Mouse (Mus musculus) layer of hippocampus, adult 2 months (tissue): ENCODE results near the gene Luc7l3. TPM values are rescaled to one million over a fixed set of nuclear protein-coding genes. Genes with fewer than 3 reads are reported as not detected.
A peak's percentile ranks its signal among the peaks of the same experiment; 100 is the strongest.

Experiments used
- DNase-seq, 2 experiments: peaks; one replicate each; pipeline ENCODE4 v3.0.0; 2022; ENCODE audit warnings: low spot score in 2 of 2
- H3K27ac ChIP-seq: fragments of 200-600 bp; 2 replicates; pipeline ENCODE4 v1.8.1; 2022
- H3K4me3 ChIP-seq: fragments of 200-600 bp; 2 replicates; pipeline ENCODE4 v1.8.1; 2022; ENCODE audit warnings: mild to moderate bottlenecking
- CTCF ChIP-seq: fragments of 200-600 bp; conservative IDR thresholded peaks from 2 replicates; pipeline ENCODE4 v1.8.1; 2022; ENCODE audit warnings: antibody characterized with exemption, mild to moderate bottlenecking, moderate library complexity
- total RNA-seq, 2 experiments: library from RNA; stranded (reverse); gene quantifications; 2 replicates each; pipeline ENCODE4 v1.2.3; 2021

Gene Luc7l3
- total RNA-seq, 2 experiments from 2014 or later = 115 to 132 TPM

- no peak overlapping the region for H3K4me3 ChIP-seq
- no peak for DNase-seq
- no peak overlapping the region; the same call in 1 of the 2 replicates for H3K27ac ChIP-seq
- no peak for TF ChIP-seq CTCF
Observed at GRCm38 (mm10) chr11:94315308-94315707, 6.5 kb downstream of the Luc7l3 start.

- TF ChIP-seq CTCF = no peak
- Histone ChIP-seq H3K4me3 (no peak overlapping the region), H3K27ac (no peak overlapping the region)
- DNase-seq = no peak
Observed at GRCm38 (mm10) chr11:94314098-94314652, 7.6 kb downstream of the Luc7l3 start.

- Histone ChIP-seq H3K27ac (no peak overlapping the region), H3K4me3 (no peak overlapping the region)
- no peak for DNase-seq
- TF ChIP-seq CTCF = no peak
Observed at GRCm38 (mm10) chr11:94312733-94313132, 9.1 kb downstream of the Luc7l3 start.

GRCm38 (mm10) chr11:94294996-94295845 lies 26.6 kb downstream of the Luc7l3 start:
- Histone ChIP-seq H3K27ac (no peak overlapping the region), H3K4me3 (no peak overlapping the region)
- DNase-seq = no peak
- no peak for TF ChIP-seq CTCF

- Histone ChIP-seq H3K4me3 (no peak overlapping the region), H3K27ac (no peak overlapping the region)
- TF ChIP-seq CTCF = no peak
- no peak for DNase-seq
Observed at GRCm38 (mm10) chr11:94290062-94290740, 31.6 kb downstream of the Luc7l3 start.

GRCm38 (mm10) chr11:94287105-94287504 lies 34.7 kb downstream of the Luc7l3 start:
- DNase-seq = no peak
- TF ChIP-seq CTCF = no peak
- H3K27ac ChIP-seq = no peak overlapping the region; the same call in 1 of the 2 replicates
- H3K4me3 ChIP-seq = no peak overlapping the region

- 0 out of 2 replicates have a peak overlapping the region, but pooled peaks have one; percentile 16 for H3K27ac ChIP-seq
- no peak for TF ChIP-seq CTCF
- no peak for DNase-seq
- H3K4me3 ChIP-seq = no peak overlapping the region
Observed at GRCm38 (mm10) chr11:94285886-94286574, 35.8 kb downstream of the Luc7l3 start.

GRCm38 (mm10) chr11:94283536-94284099 lies 38.2 kb downstream of the Luc7l3 start:
- no peak for TF ChIP-seq CTCF
- no peak overlapping the region for H3K27ac ChIP-seq
- no peak for DNase-seq

GRCm38 (mm10) chr11:94282291-94282690 lies 39.5 kb downstream of the Luc7l3 start:
- no peak for TF ChIP-seq CTCF
- Histone ChIP-seq H3K27ac (peak overlapping the region; percentile 3; the same call in 1 of the 2 replicates), H3K4me3 (no peak overlapping the region)
- no peak for DNase-seq

More at GRCm38 (mm10) chr11:94283536-94284099, 38.2 kb downstream of the Luc7l3 start:
- H3K4me3 ChIP-seq = no peak overlapping the region

GRCm38 (mm10) chr11:94281199-94282181 lies 40.3 kb downstream of the Luc7l3 start, which contains the start of gene Gm21885:
TSS of gene Gm21885 (plus strand) at chr11:94281873.
- TF ChIP-seq CTCF = no peak
- no peak for DNase-seq
- Histone ChIP-seq H3K4me3 (no peak within 1 kb of the TSS), H3K27ac (peak within 1 kb of the TSS; percentile 3; the same call in 1 of the 2 replicates)

GRCm38 (mm10) chr11:94276869-94277337 lies 44.9 kb downstream of the Luc7l3 start:
- DNase-seq = peak; percentile 95
- Histone ChIP-seq H3K27ac (peak overlapping the region; percentile 83), H3K4me3 (peak overlapping the region; percentile 47)
- TF ChIP-seq CTCF = peak; percentile 95
